Mouse (Mus musculus) T-helper 17 cell (primary cell): ENCODE data around the gene Eif2ak4.

ENCODE experiments used
- in situ Hi-C, 2 experiments: fragments of 300-600 bp; cut with MboI, MseI; formaldehyde crosslinking; loops; 1 replicate in 1 of 2; 2 replicates in 1 of 2; pipeline ENCODE4 v1.15.1; 2025; ENCODE audit warnings: high pct_unique_total_duplicates in 2 of 2

The Eif2ak4 gene

DNA sequence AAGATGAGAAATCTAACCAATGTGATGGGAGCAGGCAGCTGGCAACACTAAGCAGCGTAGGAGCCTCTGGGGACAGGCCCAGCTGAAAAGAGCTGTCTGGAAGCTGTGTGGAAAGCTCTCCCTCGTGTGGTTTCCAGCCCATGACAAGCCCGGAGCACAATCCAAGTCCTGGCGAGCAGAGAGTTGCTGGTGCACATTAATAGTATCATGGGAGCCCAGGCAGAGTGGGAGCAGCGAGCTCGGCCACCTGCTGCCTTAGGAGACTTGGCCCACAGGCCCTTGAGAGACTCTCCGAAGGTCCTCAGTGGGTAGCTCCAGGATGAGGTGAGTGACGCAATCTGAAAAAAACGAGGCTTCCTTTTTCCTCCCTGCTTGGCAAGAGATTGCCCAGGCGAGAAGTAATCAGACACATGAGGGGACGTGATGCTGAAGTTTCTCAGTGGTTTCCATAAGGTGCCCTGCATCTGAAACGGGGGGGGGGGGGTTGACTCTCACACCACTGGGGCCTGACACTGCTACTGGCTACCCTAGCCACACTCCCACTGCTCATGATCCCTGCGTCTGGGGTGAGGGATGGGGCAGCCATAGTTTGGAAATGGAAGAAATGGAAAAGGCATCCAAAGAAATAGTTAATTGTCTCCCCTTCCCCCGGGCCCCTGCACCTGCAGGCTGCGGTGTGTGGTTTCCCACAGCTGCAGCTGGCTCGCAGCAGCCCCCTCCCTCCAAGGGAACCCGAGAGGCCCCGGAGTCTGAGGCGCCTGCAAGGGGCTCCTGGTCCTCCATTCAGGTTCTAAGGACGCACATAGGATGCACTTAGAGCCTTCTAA lies 110.9 kb downstream of the Eif2ak4 start:
- in situ Hi-C loops = no loop called here

DNA sequence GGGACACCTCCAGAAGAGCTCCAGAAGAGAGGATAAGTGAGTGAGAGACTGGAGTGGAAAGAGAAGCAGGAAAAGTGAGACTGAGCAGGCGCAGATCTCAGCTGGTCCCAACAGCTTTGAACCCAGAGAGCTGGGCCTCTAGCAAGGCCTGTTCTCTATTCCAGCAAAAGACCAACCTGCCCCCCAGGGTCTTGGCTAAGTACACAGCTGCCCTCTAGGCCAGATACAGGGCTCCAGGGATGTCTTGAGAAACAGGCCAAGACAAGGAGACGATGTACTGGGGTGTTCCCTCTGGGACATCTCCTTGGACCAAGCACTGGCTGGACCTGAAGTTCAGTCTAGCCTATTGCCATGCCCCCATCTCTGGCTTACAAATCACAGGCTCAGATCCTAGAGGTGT lies 111.8 kb downstream of the Eif2ak4 start:
- in situ Hi-C loops = no loop called here

GRCm38 (mm10) chr2:118507126-118507525 lies 118.7 kb downstream of the Eif2ak4 start:
- in situ Hi-C loops = no loop called here

- in situ Hi-C loops = no loop called here
Observed at GRCm38 (mm10) chr2:118509688-118510446, 121.4 kb downstream of the Eif2ak4 start.

DNA sequence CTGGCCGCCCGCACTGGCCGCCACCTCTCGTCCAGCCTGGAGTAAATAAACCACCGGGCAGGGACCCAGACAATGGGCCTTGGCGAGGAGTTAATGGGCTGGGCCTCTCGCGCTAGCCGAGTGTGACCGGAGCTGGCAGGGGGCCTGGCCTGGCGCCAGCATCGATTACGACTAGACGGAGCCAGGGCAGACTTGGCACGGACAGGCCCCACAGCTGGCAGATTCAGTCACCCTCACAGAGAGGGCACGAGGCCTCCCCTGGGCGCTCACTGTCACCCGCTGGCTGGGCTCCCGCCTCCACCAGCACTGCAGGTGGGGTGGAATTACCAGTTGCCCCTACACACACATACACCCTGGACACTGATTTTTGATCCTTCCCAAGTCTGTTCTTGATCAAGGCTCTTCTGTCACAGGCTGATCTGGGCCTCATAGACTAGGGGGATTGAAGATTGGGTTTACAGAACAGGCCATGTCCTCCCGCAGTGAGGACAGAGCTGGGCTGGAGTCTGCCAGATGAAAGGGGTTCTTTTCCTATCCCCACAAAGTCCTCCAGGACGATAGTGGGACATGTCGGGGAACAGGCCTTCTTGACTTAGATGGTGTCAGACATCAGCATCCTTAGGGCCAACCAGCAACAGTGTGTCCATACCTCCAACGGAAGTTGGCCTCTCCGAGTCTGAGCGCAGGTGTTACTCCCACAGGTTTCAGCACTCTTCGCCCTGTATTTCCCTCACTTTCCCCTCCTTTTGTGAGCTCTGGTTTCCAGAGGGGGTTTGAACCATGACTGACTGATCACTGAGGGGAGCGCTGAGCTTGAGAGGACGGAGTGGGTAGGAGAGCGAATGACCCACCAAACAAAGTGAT lies 122.3 kb downstream of the Eif2ak4 start:
- in situ Hi-C loops = no loop called here

GRCm38 (mm10) chr2:118511779-118512417 lies 123.5 kb downstream of the Eif2ak4 start:
- in situ Hi-C loops = no loop called here

DNA sequence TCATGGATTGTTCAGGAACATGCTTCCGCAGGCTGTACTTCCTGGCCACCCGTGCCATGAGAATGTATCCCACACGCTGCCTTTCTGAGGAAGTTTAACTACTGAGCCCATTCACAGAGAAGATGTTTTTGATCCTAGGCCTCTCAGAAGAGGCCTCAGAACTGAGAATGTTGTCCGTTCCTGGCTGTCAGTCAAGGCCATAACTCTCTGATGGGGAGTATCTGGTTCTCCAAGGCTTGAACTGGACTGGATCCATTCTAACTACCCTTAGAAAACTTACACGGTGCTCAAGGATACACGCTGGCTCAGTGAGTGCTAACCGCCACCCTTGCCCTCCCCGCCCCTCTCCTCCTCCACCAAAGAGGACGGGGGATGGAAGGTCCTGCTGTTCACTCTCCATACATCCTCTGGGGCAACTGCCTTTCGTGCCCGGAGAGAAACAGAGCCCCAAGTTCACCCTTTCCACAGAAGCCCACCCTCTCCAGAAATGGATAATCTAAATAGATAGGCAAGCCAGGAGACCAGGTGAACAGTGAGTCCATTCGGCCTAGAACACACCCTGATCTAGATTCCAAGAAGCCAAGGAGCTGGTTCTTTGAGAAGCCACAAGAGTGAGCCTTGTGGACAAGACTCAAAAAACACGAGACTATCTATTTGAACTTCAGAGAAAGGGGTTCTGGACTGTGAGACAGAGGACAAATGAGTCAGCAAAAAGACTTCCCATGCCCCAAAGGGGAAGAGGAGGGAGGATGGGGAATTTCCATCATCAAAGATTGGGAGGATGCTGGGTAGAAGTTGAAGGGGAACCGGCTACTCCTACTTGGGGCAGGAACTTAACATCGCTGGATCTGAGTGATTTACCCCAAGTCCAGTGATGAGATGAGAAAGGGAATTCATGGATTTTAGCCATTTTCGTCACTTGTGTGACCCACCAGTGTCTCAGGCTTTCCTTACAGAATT lies 124.3 kb downstream of the Eif2ak4 start:
- in situ Hi-C loops = no loop called here

GRCm38 (mm10) chr2:118520042-118520933 lies 131.9 kb downstream of the Eif2ak4 start:
- in situ Hi-C loops = loop anchor here in 1 of 2 experiments (10.0 kb wide), 1 partner anchor 495 kb away; no protein-coding TSS in a partner anchor

GRCm38 (mm10) chr2:118522265-118522664 lies 133.8 kb downstream of the Eif2ak4 start:
- in situ Hi-C loops = loop anchor here in 1 of 2 experiments (10.0 kb wide), 1 partner anchor 497 kb away; no protein-coding TSS in a partner anchor

- in situ Hi-C loops = loop anchor here in 1 of 2 experiments (10.0 kb wide), 1 partner anchor 498 kb away; no protein-coding TSS in a partner anchor
Observed at GRCm38 (mm10) chr2:118523163-118523730, 134.8 kb downstream of the Eif2ak4 start.

- in situ Hi-C loops = loop anchor here in 1 of 2 experiments (10.0 kb wide), 1 partner anchor 500 kb away; no protein-coding TSS in a partner anchor
Observed at GRCm38 (mm10) chr2:118524811-118525210, 136.4 kb downstream of the Eif2ak4 start.
